Mouse (Mus musculus): ENCODE data around the gene Smchd1.

DNA sequence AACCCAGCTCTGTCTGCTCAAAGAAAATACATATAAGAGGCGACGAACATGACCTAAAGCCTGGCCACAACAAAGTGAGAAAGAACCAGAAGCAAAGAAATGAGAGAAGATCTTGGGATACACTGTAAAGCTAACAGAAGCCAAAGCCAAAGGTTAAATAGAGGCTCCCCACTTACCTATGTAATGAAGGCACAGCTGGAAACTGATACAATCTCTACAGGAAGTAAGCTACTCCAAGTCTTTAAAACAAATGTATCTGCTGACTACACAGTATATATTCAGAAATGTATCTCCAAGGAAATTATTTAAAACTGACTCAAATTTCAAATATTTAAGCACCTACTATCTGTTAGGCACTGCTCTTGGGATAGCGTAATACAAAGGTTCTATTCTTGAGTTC is 14.8 kb downstream of the Smchd1 start:
- no peak for TF ChIP-seq CTCF (IDR thresholded peaks at IDR 0.05; ENCODE audit: extremely low read depth, insufficient read length, insufficient replicate concordance, low read depth, low read length)
- TF ChIP-seq POLR2A (IDR thresholded peaks at IDR 0.05; ENCODE audit: low read depth, low read length): no peak
